Mouse (Mus musculus) cerebellum, postnatal 36 days (tissue): ENCODE data around the gene Bbs9.

ENCODE experiments used
- DNase-seq, 2 experiments: peaks; one replicate each; pipeline ENCODE4 v3.0.0; 2021 to 2022; ENCODE audit warnings: mixed read lengths in 2 of 2

Bbs9 gene

GRCm38 (mm10) chr9:22537767-22538373 is 62.4 kb downstream of the Bbs9 start:
- no peak for DNase-seq

- no peak for DNase-seq
Measured at GRCm38 (mm10) chr9:22539546-22539945, 64.0 kb downstream of the Bbs9 start.

GRCm38 (mm10) chr9:22541130-22541529 is 65.6 kb downstream of the Bbs9 start:
- no peak for DNase-seq

- no peak for DNase-seq
Measured at GRCm38 (mm10) chr9:22543467-22543866, 68.0 kb downstream of the Bbs9 start.

- DNase-seq: no peak
Measured at GRCm38 (mm10) chr9:22544349-22545341, 69.1 kb downstream of the Bbs9 start.

- DNase-seq: no peak
Measured at GRCm38 (mm10) chr9:22551273-22551672, 75.8 kb downstream of the Bbs9 start.

- DNase-seq: no peak
Measured at GRCm38 (mm10) chr9:22556076-22556475, 80.6 kb downstream of the Bbs9 start.

- DNase-seq: peak; percentile 68 to 71
Measured at GRCm38 (mm10) chr9:22557467-22557866, 82.0 kb downstream of the Bbs9 start.

GRCm38 (mm10) chr9:22563612-22564347 is 88.3 kb downstream of the Bbs9 start:
- DNase-seq: no peak

- no peak for DNase-seq
Measured at GRCm38 (mm10) chr9:22567726-22568125, 92.2 kb downstream of the Bbs9 start.

- DNase-seq: no peak
Measured at GRCm38 (mm10) chr9:22576426-22577139, 101.1 kb downstream of the Bbs9 start.

- DNase-seq: no peak
Measured at GRCm38 (mm10) chr9:22578266-22578665, 102.8 kb downstream of the Bbs9 start.

GRCm38 (mm10) chr9:22584221-22584620 is 108.7 kb downstream of the Bbs9 start:
- peak; percentile 25 to 26 for DNase-seq

GRCm38 (mm10) chr9:22593032-22593431 is 117.5 kb downstream of the Bbs9 start:
- DNase-seq: no peak

- DNase-seq: no peak
Measured at GRCm38 (mm10) chr9:22596650-22597049, 121.1 kb downstream of the Bbs9 start.

- DNase-seq: no peak
Measured at GRCm38 (mm10) chr9:22613271-22613824, 137.8 kb downstream of the Bbs9 start.

GRCm38 (mm10) chr9:22619245-22619644 is 143.7 kb downstream of the Bbs9 start:
- no peak for DNase-seq

- DNase-seq: peak; percentile 17 to 36
Measured at GRCm38 (mm10) chr9:22624966-22625365, 149.5 kb downstream of the Bbs9 start.

GRCm38 (mm10) chr9:22626014-22626413 is 150.5 kb downstream of the Bbs9 start:
- no peak for DNase-seq

GRCm38 (mm10) chr9:22627912-22628311 is 152.4 kb downstream of the Bbs9 start:
- no peak for DNase-seq

GRCm38 (mm10) chr9:22632800-22633485 is 157.4 kb downstream of the Bbs9 start:
- no peak for DNase-seq

- DNase-seq: no peak
Measured at GRCm38 (mm10) chr9:22638502-22638901, 163.0 kb downstream of the Bbs9 start.
